Mouse (Mus musculus): ENCODE measurements around the gene Defb19.

Defb19 gene

GRCm38 (mm10) chr2:152580107-152580506, at the start of gene Defb19:
TSS of gene Defb19 (minus strand) at chr2:152580312.
- no peak for DNase-seq (ENCODE audit: extremely low read depth, insufficient read length, low spot score)

GRCm38 (mm10) chr2:152629904-152630303, 49.8 kb upstream of the Defb19 start:
- DNase-seq (ENCODE audit: extremely low read depth, insufficient read length, low spot score) = no peak

- DNase-seq (ENCODE audit: extremely low read depth, insufficient read length, low spot score) = no peak
These were observed 49.1 kb upstream of the Defb19 start for GRCm38 (mm10) chr2:152629239-152629638.

- no peak for DNase-seq (ENCODE audit: extremely low read depth, insufficient read length, low spot score)
These were observed 48.0 kb upstream of the Defb19 start for GRCm38 (mm10) chr2:152628066-152628465.

GRCm38 (mm10) chr2:152626774-152627591, 46.9 kb upstream of the Defb19 start, which contains the start of gene Rem1:
TSS of gene Rem1 (plus strand) at chr2:152626951.
- DNase-seq (ENCODE audit: extremely low read depth, insufficient read length, low spot score) = no peak

GRCm38 (mm10) chr2:152625256-152625655, 45.1 kb upstream of the Defb19 start:
- no peak for DNase-seq (ENCODE audit: extremely low read depth, insufficient read length, low spot score)

- DNase-seq (ENCODE audit: extremely low read depth, insufficient read length, low spot score) = no peak
These were observed 44.5 kb upstream of the Defb19 start for GRCm38 (mm10) chr2:152624566-152624965.

- DNase-seq (ENCODE audit: extremely low read depth, insufficient read length, low spot score) = no peak
These were observed 42.8 kb upstream of the Defb19 start, which contains the start of gene Defb25 for GRCm38 (mm10) chr2:152622953-152623352. TSS of gene Defb25 (minus strand) at chr2:152623053.

- no peak for DNase-seq (ENCODE audit: extremely low read depth, insufficient read length, low spot score)
These were observed 42.0 kb upstream of the Defb19 start for GRCm38 (mm10) chr2:152622151-152622550.

- DNase-seq (ENCODE audit: extremely low read depth, insufficient read length, low spot score) = no peak
These were observed 40.4 kb upstream of the Defb19 start for GRCm38 (mm10) chr2:152620367-152621134.

- DNase-seq (ENCODE audit: extremely low read depth, insufficient read length, low spot score) = no peak
These were observed 37.3 kb upstream of the Defb19 start for GRCm38 (mm10) chr2:152617374-152617773.

GRCm38 (mm10) chr2:152616470-152616869, 36.4 kb upstream of the Defb19 start:
- no peak for DNase-seq (ENCODE audit: extremely low read depth, insufficient read length, low spot score)

GRCm38 (mm10) chr2:152615563-152615962, 35.5 kb upstream of the Defb19 start:
- peak; percentile 29 for DNase-seq (ENCODE audit: extremely low read depth, insufficient read length, low spot score)

GRCm38 (mm10) chr2:152612193-152612592, 32.1 kb upstream of the Defb19 start:
- DNase-seq (ENCODE audit: extremely low read depth, insufficient read length, low spot score) = no peak

- no peak for DNase-seq (ENCODE audit: extremely low read depth, insufficient read length, low spot score)
These were observed 28.6 kb upstream of the Defb19 start for GRCm38 (mm10) chr2:152608719-152609118.

GRCm38 (mm10) chr2:152607746-152608145, 27.6 kb upstream of the Defb19 start:
- no peak for DNase-seq (ENCODE audit: extremely low read depth, insufficient read length, low spot score)

- DNase-seq (ENCODE audit: extremely low read depth, insufficient read length, low spot score) = no peak
These were observed 23.9 kb upstream of the Defb19 start, which contains the start of gene Defb36 for GRCm38 (mm10) chr2:152604057-152604456. TSS of gene Defb36 (plus strand) at chr2:152604327.

- no peak for DNase-seq (ENCODE audit: extremely low read depth, insufficient read length, low spot score)
These were observed 21.3 kb upstream of the Defb19 start for GRCm38 (mm10) chr2:152601275-152601960.

GRCm38 (mm10) chr2:152600076-152600475, 20.0 kb upstream of the Defb19 start:
- DNase-seq (ENCODE audit: extremely low read depth, insufficient read length, low spot score) = no peak

- no peak for DNase-seq (ENCODE audit: extremely low read depth, insufficient read length, low spot score)
These were observed 19.2 kb upstream of the Defb19 start, which contains the start of gene Defb45 for GRCm38 (mm10) chr2:152599299-152599698. TSS of gene Defb45 (minus strand) at chr2:152599399.

GRCm38 (mm10) chr2:152589021-152589420, 8.9 kb upstream of the Defb19 start:
- no peak for DNase-seq (ENCODE audit: extremely low read depth, insufficient read length, low spot score)
